Mouse (Mus musculus): Measurements from ENCODE around the gene Med12l.

DNA sequence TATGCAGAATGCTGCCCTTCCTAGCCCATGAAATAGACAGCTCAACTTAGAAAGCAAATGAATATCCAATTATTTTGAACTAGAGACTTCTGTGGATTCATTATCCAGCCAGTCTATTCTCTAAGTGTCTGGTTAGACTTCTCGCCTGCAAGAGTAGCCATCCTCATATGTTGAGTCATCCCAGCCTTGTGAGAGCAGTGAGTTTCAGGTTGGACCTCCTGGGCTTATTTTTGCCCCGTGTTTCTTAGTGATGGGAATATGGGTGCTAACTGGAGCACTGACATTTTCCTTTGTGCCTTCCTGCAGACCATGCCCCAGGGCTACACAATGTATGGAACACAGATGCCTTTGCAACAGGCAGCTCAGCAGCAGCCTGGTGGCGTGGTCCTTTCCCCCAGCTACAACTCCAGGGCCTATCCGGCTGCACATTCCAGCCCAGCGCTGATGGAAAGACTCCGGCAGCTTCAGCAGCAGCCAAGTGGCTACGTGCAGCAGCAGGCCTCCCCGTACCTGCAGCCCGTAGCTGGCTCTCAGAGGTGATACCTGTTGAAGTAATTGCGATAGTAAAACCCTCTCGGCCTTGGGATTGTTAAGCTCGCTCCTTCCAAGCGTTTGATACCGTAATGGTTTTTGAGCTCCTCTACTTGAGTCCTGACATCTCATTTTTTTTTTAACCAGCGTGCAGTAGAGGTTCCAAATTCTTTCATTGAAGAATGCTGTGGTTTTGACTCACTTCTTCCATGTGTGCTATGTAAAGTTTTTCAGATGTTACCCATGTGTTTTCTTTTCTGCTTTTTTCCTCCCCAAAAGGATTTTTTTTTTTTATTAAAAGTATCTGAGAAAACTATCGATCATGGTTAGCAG, 290.3 kb downstream of the Med12l start:
- TF ChIP-seq ZNF384 (IDR thresholded peaks at IDR 0.05; ENCODE audit: low read depth, low read length) (no peak), ZC3H11A (IDR thresholded peaks at IDR 0.05; ENCODE audit: borderline replicate concordance, low read depth, low read length) (no peak)

All from ES-E14 (cell line).